Mouse (Mus musculus) heart, embryonic 14.5 days (tissue): ENCODE data around the gene Gm14408. TPM values are rescaled to one million over a fixed set of nuclear protein-coding genes. Genes with fewer than 3 reads are reported as not detected.
"Not testable (repeated sequence)": the region's sequence is repeated elsewhere in the genome, so short reads cannot be mapped to it uniquely, and the experiment has no call there.

Experiments used
- ATAC-seq: fragments of 200-750 bp; cut with Nextera tagmentation; 2 replicates; pipeline ENCODE4 v1.8.0; 2017; ENCODE audit warnings: low read depth, moderate TSS enrichment; ENCODE audit not compliant: insufficient number of reproducible peaks, insufficient read depth, low FRiP score
- H3K27ac ChIP-seq, 2 experiments: fragments of 200-500 bp in 1 of 2; fragments of 300-500 bp in 1 of 2; sonication (generic) in 1 of 2; replicated peaks in 1 of 2; 2 replicates each; pipeline ENCODE4 v1.5.1; 2012 to 2014; ENCODE audit warnings: low read depth in 2 of 2, low read length in 2 of 2, control low read depth in 1 of 2, mild to moderate bottlenecking in 1 of 2, mixed read lengths in 1 of 2; ENCODE audit not compliant: control insufficient read depth in 1 of 2, insufficient read depth in 1 of 2
- H3K27me3 ChIP-seq: fragments of 300-500 bp; sonication (generic); 2 replicates; pipeline ENCODE4 v1.6.1; 2014; ENCODE audit warnings: mild to moderate bottlenecking, low read length, control low read depth; ENCODE audit not compliant: control insufficient read depth, insufficient read depth
- H3K36me3 ChIP-seq: fragments of 300-500 bp; sonication (generic); 2 replicates; pipeline ENCODE4 v1.6.1; 2014; ENCODE audit warnings: mild to moderate bottlenecking, control low read depth, low read length, mixed read lengths; ENCODE audit not compliant: control insufficient read depth, insufficient read depth
- H3K4me1 ChIP-seq, 2 experiments: fragments of 200-500 bp in 1 of 2; fragments of 300-500 bp in 1 of 2; sonication (generic) in 1 of 2; 2 replicates each; pipeline ENCODE4 v1.6.1; 2012 to 2014; ENCODE audit warnings: low read length in 2 of 2, control low read depth in 1 of 2, mixed read lengths in 1 of 2; ENCODE audit not compliant: control insufficient read depth in 2 of 2, insufficient read depth in 2 of 2
- H3K4me2 ChIP-seq: fragments of 300-500 bp; sonication (generic); 2 replicates; pipeline ENCODE4 v1.6.1; 2014; ENCODE audit warnings: mild to moderate bottlenecking, low read length
- H3K4me3 ChIP-seq, 2 experiments: fragments of 200-500 bp in 1 of 2; fragments of 300-500 bp in 1 of 2; sonication (generic) in 1 of 2; 2 replicates each; pipeline ENCODE4 v1.5.1; 2012 to 2014; ENCODE audit warnings: low read length in 2 of 2, mild to moderate bottlenecking in 2 of 2, control low read depth in 1 of 2, low read depth in 1 of 2, moderate library complexity in 1 of 2; ENCODE audit not compliant: control insufficient read depth in 1 of 2, insufficient read depth in 1 of 2
- H3K9ac ChIP-seq: fragments of 300-500 bp; sonication (generic); 2 replicates; pipeline ENCODE4 v1.6.1; 2014; ENCODE audit warnings: mild to moderate bottlenecking, low read length
- H3K9me3 ChIP-seq: fragments of 300-500 bp; sonication (generic); 2 replicates; pipeline ENCODE4 v1.6.1; 2016; ENCODE audit warnings: low read length, control low read depth; ENCODE audit not compliant: control insufficient read depth
- WGBS: fragments of 180-500 bp; shearing (Covaris S2); extraction: QIAGEN DNeasy Blood & Tissue Kit; methylation state at CpG from one replicate; pipeline ENCODE4 v1.1.7; 2014; 5-methylcytosine and 5-hydroxymethylcytosine counted together
- polyA plus RNA-seq: library from polyadenylated mRNA; unstranded; fragments of >200 nt; fragmentation: Nextera tagmentation; extraction: Ambion mirVana; gene quantifications from 2 replicates; pipeline ENCODE4 v1.2.1, GENCODE M21; 2014

Gene Gm14408
- polyA plus RNA-seq, result not detected in 2 replicates

DNA sequence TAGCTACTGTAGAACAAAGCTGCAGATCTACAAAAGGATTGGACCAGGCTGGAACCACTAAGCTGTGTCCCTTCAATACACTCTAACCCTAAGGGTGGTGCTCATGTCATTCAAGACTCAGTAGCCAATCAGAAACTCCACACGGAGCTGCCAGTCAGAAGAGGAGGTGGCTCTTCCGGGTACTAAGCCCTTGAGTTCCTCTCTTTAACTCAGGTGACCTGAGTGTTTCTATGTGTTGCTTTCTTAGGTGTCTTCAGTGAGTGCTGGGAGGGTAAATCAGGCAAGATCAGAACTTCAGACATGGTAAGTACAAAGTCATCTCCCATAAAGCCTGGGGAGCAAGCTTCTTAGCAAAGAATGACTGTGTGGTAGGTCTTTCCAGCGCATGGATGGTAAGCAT, at the start of gene Gm14408:
Gene Gm14408 (plus strand): TSS at position 301 of the 400 bp plus-strand sequence.
- H3K4me1 ChIP-seq, ATAC-seq, H3K27ac ChIP-seq, H3K9me3 ChIP-seq, H3K9ac ChIP-seq, H3K36me3 ChIP-seq, H3K4me2 ChIP-seq, H3K27me3 ChIP-seq, H3K4me3 ChIP-seq: not testable (repeated sequence)
- 64% methylated on average over 1 of the region's 3 CpGs for WGBS

DNA sequence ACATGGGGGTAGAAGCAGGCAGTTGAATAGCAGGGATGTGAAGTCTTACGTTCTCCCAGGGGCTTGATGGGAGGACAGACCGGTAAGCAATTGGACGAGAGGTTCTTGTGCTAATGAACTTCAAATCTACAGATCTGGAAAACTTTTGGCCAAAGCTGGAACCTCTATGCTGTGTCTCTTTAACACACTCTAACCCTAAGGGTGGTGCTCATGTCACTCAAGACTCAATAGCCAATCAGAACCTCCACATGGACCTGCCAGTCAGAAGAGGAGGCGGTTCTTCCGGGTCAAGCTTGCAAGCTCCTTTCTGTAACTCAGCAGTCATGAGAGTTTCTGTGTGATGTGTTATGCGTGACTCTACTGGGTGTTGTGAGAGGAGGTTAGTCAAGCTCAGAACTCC, 32.6 kb upstream of the Gm14408 start, which contains the start of gene Gm14295:
Gene Gm14295 (plus strand): TSS at position 301 of the 400 bp plus-strand sequence.
- Histone ChIP-seq H3K4me3 (peak within 1 kb of the TSS; percentile 40 to 59), H3K4me2 (peak within 1 kb of the TSS; percentile 38), H3K9ac (peak within 1 kb of the TSS; percentile 55; the same call in 1 of the 2 replicates)
- not testable (repeated sequence) for H3K27ac ChIP-seq, H3K36me3 ChIP-seq, H3K27me3 ChIP-seq, H3K9me3 ChIP-seq, H3K4me1 ChIP-seq, ATAC-seq
- no CpG with 5 or more reads among the region's 6 CpGs for WGBS

DNA sequence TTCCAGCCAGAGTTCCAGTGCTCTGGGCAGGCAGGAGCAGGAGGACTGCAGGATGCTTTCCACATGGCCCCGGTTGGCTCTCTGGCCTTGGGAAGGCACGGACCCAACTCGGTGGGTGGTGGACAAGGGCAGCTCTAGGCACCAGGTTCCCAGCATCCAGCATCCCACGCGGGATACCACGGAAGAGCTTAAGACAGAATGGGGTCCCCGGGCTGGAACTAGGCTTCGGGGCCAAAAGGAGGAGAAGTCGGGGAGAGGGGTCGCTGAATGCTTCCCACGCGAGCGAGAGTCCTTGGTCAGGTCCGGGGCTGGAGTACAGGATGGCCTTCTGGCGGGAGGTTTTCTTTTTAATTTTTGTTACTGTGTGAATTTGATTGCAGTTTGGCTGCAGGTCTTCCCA, 32.2 kb upstream of the Gm14408 start:
- H3K9me3 ChIP-seq, ATAC-seq, H3K27me3 ChIP-seq, H3K36me3 ChIP-seq, H3K27ac ChIP-seq, H3K4me1 ChIP-seq: not testable (repeated sequence)
- H3K9ac ChIP-seq, result peak overlapping the region; percentile 55; the same call in 1 of the 2 replicates
- peak overlapping the region; percentile 38 for H3K4me2 ChIP-seq
- H3K4me3 ChIP-seq, result peak overlapping the region; percentile 40 to 59
- 21% methylated on average over 14 of the region's 15 CpGs for WGBS

Other genes starting within 250 kb of the Gm14408 start
- gene Gm14308, start 194.8 kb upstream of the Gm14408 start, polyA plus RNA-seq, result 13.5 and 19.5 TPM in 2 replicates
- 10.4 and 12.7 TPM in 2 replicates for gene Zfp973, start 160.6 kb upstream of the Gm14408 start, polyA plus RNA-seq
- gene Gm14305, start 122.8 kb upstream of the Gm14408 start, polyA plus RNA-seq, result 23.7 and 26.9 TPM in 2 replicates
- 16.5 and 20.6 TPM in 2 replicates for gene Gm14295, start 32.5 kb upstream of the Gm14408 start, polyA plus RNA-seq
- gene Gm14296, start 96.7 kb downstream of the Gm14408 start, polyA plus RNA-seq, result 8.6 TPM in 2 replicates
- gene Gm14419, start 169.8 kb downstream of the Gm14408 start, polyA plus RNA-seq, result 13.3 and 15.3 TPM in 2 replicates
- 0.26 TPM in 1 of 2 replicates, not detected in the other for gene Gm14401, start 243.2 kb downstream of the Gm14408 start, polyA plus RNA-seq